In genomic region chr13:37908061-37908460, GRCm38 (mm10) we compare ENCODE assay signal across 9 mouse cellular contexts.
A peak's percentile ranks its signal among the peaks of the same experiment; 100 is the strongest.
DNase-seq lines count a peak whose midpoint lies in the region; ATAC-seq and TF ChIP-seq lines count a peak whose summit lies in the region.
"Had no signal": no experiment of that assay in that cellular context is flagged by ENCODE, and none has a peak within 500 bp of the region (broad histone marks: within the 10 kb centered on the region; RNA-seq: fewer than 3 reads in every experiment).

No protein-coding gene starts in this region.

- TF ChIP-seq EP300 in lung, postnatal 0 days (IDR thresholded peaks at IDR 0.05): 0 out of 2 replicates have a peak, but pooled peaks have one; percentile 11

- H3K4me2 ChIP-seq in lung, postnatal 0 days (replicated peaks; ENCODE audit: low read depth, low read length): no peak overlapping the region

- peak overlapping the region; percentile 76 for H3K27ac ChIP-seq in lung, postnatal 0 days (ENCODE audit: low read length)

- intact Hi-C loops in left cerebral cortex, postnatal 25 days (cut with DNase I): no loop called here

- no peaks in the 10 kb centered on the region for H3K9me3 ChIP-seq in lung, postnatal 0 days (ENCODE audit: low read length)

- no peak overlapping the region for H3K4me3 ChIP-seq in lung, postnatal 0 days (ENCODE audit: low read depth, low read length)

- no peak for TF ChIP-seq CTCF in lung, postnatal 0 days (IDR thresholded peaks at IDR 0.05)

- no peaks in the 10 kb centered on the region for H3K27me3 ChIP-seq in lung, postnatal 0 days (replicated peaks; ENCODE audit: insufficient read depth, low read length)
- H3K27me3 ChIP-seq: CH12.LX had no signal

- ATAC-seq in lung, postnatal 0 days: peak; percentile 90
- ATAC-seq in megakaryocyte, adult 5-6 weeks (ENCODE audit: poor library complexity, severe bottlenecking): no peak

- WGBS in lung, postnatal 0 days: 60% methylated on average over 9 of the region's 9 CpGs

- H3K36me3 ChIP-seq in lung, postnatal 0 days (ENCODE audit: insufficient read depth, low read length): peaks cover 33% of the 10 kb centered on the region; the same call in 1 of the 2 replicates

- peaks cover 12% of the 10 kb centered on the region; the same call in 1 of the 2 replicates for H3K4me1 ChIP-seq in lung, postnatal 0 days (ENCODE audit: insufficient read depth, low read depth, low read length)

- peak; percentile 13 to 34 for DNase-seq in left cerebral cortex, postnatal 25 days (ENCODE audit: low spot score in 2 of 2)
- no peak for DNase-seq in left cerebral cortex, adult 11 months (ENCODE audit: low spot score)
- peak; percentile 43 to 57 for DNase-seq in kidney, adult 8-10 months
- DNase-seq in lung, postnatal 0 days (ENCODE audit: low spot score): peak; percentile 88
- DNase-seq in thymus, postnatal 4 days: peak; percentile 56
- DNase-seq in T-cell, adult 2 months (ENCODE audit: low spot score): no peak
- DNase-seq in ovary, postnatal 14 days (ENCODE audit: low spot score): no peak

- no peak overlapping the region for H3K9ac ChIP-seq in lung, postnatal 0 days (replicated peaks; ENCODE audit: low read depth)

Comparison
In these comparisons a context has a peak if more than half of its experiments do, and no peak if none do; other contexts are left out.
1. DNase-seq: peak in left cerebral cortex, postnatal 25 days (2 of 2), kidney, adult 8-10 months (2 of 2), lung, postnatal 0 days (single experiment) and thymus, postnatal 4 days (single experiment); none in left cerebral cortex, adult 11 months (single experiment), T-cell, adult 2 months (single experiment) and ovary, postnatal 14 days (single experiment).